Mouse (Mus musculus) sigmoid colon, adult 10 weeks (tissue): ENCODE results near the gene Dis3l. TPM values are rescaled to one million over a fixed set of nuclear protein-coding genes. Genes with fewer than 3 reads are reported as not detected.

Source experiments
- polyA plus RNA-seq: library from polyadenylated mRNA; stranded (reverse); fragments of 350-450 nt; fragmentation: Illumina TruSeq; extraction: RNeasy Lipid Tissue Mini Kit (QIAGEN cat#74804); gene quantifications from one replicate; pipeline ENCODE4 v1.2.3, GENCODE M21; 2014; ENCODE audit warnings: low read depth, low replicate concordance

Gene Dis3l
- polyA plus RNA-seq, result 10.9 TPM

DNA sequence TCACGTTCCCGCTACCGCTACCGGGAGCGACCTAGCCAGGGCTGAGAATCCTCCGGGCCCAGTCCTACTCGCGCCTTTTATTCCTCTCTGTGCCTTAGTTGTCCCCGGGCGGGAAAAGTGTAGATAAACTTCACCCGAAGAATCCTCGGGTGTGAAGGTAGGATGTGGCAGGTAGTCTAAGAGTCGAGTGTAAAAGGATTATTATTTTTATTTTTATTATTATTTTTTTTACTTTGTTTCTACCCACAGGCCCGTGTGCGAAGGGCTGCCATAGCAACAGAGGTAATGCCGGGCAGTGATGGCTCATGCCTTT, at the start of gene Dis3l:
TSS of gene Dis3l (minus strand) at position 35 of the 313 bp plus-strand sequence.

GRCm38 (mm10) chr9:64385511-64386465, 44.7 kb upstream of the Dis3l start, which contains the start of gene Megf11:
Gene Megf11, plus strand, starts transcription at chr9:64385626.

GRCm38 (mm10) chr9:64281105-64281780, 59.8 kb downstream of the Dis3l start, which contains the start of gene Tipin:
Gene Tipin, plus strand, starts transcription at chr9:64281581.

Other genes starting within 250 kb of the Dis3l start
- gene Lctl, start 224.1 kb downstream of the Dis3l start, polyA plus RNA-seq, result not detected
- 12.4 TPM for gene Zwilch, start 168.2 kb downstream of the Dis3l start, polyA plus RNA-seq
- gene Rpl4, start 167.9 kb downstream of the Dis3l start, polyA plus RNA-seq, result 663 TPM
- 90.4 TPM for gene Snapc5, start 162.0 kb downstream of the Dis3l start, polyA plus RNA-seq
- gene Uchl4, start 106.1 kb downstream of the Dis3l start, polyA plus RNA-seq, result not detected
- 181 TPM for gene Map2k1, start 87.7 kb downstream of the Dis3l start, polyA plus RNA-seq
- 41.2 TPM for gene Tipin, start 59.7 kb downstream of the Dis3l start, polyA plus RNA-seq
- gene Megf11, start 44.3 kb upstream of the Dis3l start, polyA plus RNA-seq, result not detected